Mouse (Mus musculus) midbrain, embryonic 13.5 days (tissue): ENCODE measurements at regions not wholly inside any gene's neighbourhood (a gene's known extent, or its start where the extent isn't known, plus 50 kb on each side); places are given as distances from the start of the nearest gene placed in this dataset.
"Not testable (repeated sequence)": the region's sequence is repeated elsewhere in the genome, so short reads cannot be mapped to it uniquely, and the experiment has no call there.

Experiments used
- ATAC-seq: fragments of 200-750 bp; cut with Nextera tagmentation; 2 replicates; pipeline ENCODE4 v1.8.0; 2017; ENCODE audit warnings: mild to moderate bottlenecking, moderate TSS enrichment, moderate library complexity
- H3K27ac ChIP-seq: fragments of 300-500 bp; sonication (generic); 2 replicates; pipeline ENCODE4 v1.5.1; 2015; ENCODE audit warnings: inconsistent platforms, mild to moderate bottlenecking, moderate library complexity
- H3K27me3 ChIP-seq: fragments of 300-500 bp; sonication (generic); 2 replicates; pipeline ENCODE4 v1.6.1; 2015; ENCODE audit warnings: mild to moderate bottlenecking, inconsistent platforms
- H3K36me3 ChIP-seq: fragments of 300-500 bp; sonication (generic); 2 replicates; pipeline ENCODE4 v1.6.1; 2015; ENCODE audit warnings: mild to moderate bottlenecking, inconsistent platforms
- H3K4me1 ChIP-seq: fragments of 300-500 bp; sonication (generic); replicated peaks from 2 replicates; pipeline ENCODE4 v1.6.1; 2015; ENCODE audit warnings: inconsistent platforms
- H3K4me2 ChIP-seq: fragments of 300-500 bp; sonication (generic); replicated peaks from 2 replicates; pipeline ENCODE4 v1.6.1; 2015; ENCODE audit warnings: moderate library complexity, mild to moderate bottlenecking, inconsistent platforms
- H3K4me3 ChIP-seq: fragments of 300-500 bp; sonication (generic); replicated peaks from 2 replicates; pipeline ENCODE4 v1.5.1; 2015; ENCODE audit warnings: mild to moderate bottlenecking, inconsistent platforms
- H3K9ac ChIP-seq: fragments of 300-500 bp; sonication (generic); replicated peaks from 2 replicates; pipeline ENCODE4 v1.6.1; 2015; ENCODE audit warnings: mild to moderate bottlenecking, inconsistent platforms
- H3K9me3 ChIP-seq: fragments of 300-500 bp; sonication (generic); 2 replicates; pipeline ENCODE4 v1.6.1; 2016; ENCODE audit warnings: mild to moderate bottlenecking, inconsistent platforms
- WGBS: fragments of 180-500 bp; shearing (Covaris S2); methylation state at CpG from one replicate; pipeline ENCODE4 v1.1.7; 2015; 5-methylcytosine and 5-hydroxymethylcytosine counted together

DNA sequence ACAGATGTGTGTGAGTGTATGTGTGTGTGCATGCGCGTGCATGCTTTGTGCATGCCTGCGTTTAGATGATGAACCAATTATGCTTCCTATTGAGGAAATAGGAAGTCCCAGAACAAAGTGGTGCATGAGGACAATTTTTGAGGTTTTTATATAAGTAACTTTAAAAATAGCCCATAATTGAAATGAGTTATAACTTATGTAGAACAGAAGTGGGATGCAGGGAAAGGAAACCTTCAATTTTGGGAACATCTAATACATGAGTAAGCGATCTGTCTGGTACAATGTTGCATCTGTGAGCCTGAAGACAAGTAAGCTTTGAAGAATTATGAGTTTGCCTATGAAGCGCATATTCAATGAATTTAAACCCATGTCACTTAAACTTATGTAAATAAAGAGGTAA lies 145.4 kb upstream of the Edil3 start:
- no peak overlapping the region for H3K27ac ChIP-seq
- WGBS: 95% methylated on average over 5 of the region's 5 CpGs
- no peak overlapping the region for H3K4me3 ChIP-seq
- H3K27me3 ChIP-seq: no peaks in the 10 kb centered on the region
- no peaks in the 10 kb centered on the region for H3K4me1 ChIP-seq
- no peak for ATAC-seq
- H3K36me3 ChIP-seq: no peaks in the 10 kb centered on the region
- H3K4me2 ChIP-seq: no peak overlapping the region
- H3K9ac ChIP-seq: no peak overlapping the region
- no peaks in the 10 kb centered on the region for H3K9me3 ChIP-seq

DNA sequence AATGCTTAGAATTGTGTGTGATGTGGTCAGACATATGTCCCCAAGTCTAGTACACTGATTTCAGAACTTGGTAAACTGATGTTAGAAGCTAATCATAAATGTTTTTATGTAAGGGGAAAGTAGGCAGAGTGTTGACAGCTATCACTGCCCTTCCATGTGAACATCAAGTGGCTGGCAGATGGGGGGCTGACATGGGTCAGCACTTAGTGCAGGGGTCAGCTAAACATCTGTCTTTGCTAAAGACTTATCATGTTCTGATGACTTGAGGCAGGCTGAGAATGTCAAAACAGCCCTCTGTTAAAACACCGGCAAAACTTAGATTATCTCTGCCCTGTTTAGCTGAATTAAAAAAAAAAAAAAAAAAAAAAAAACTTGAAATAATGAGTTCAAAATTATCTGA lies 116.7 kb upstream of the Edil3 start:
- H3K27me3 ChIP-seq: no peaks in the 10 kb centered on the region
- no peak overlapping the region for H3K4me2 ChIP-seq
- WGBS: 63% methylated on average over 1 of the region's 1 CpGs
- no peaks in the 10 kb centered on the region for H3K4me1 ChIP-seq
- H3K36me3 ChIP-seq: no peaks in the 10 kb centered on the region
- no peaks in the 10 kb centered on the region for H3K9me3 ChIP-seq
- no peak overlapping the region for H3K27ac ChIP-seq
- no peak overlapping the region for H3K4me3 ChIP-seq
- no peak overlapping the region for H3K9ac ChIP-seq
- ATAC-seq: no peak

DNA sequence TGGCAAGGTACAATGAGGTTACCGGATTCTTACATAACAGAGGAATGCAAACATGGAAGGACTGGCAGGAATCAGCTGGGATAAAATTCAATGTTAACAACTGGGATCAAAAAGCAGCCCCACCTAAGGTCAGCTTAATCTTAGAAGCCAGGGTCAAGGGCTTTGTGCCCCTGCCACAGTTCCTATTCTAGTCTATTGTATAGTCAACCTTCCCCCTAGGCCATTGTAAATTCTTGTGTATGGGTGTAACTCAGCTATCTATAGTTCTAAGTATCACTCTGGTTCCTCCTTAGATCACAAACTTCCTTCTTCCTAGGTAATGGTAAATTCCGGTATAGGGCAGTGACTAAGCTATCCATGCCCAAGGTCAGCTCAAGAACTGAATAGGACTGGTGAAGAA lies 91.6 kb upstream of the Edil3 start:
- not testable (repeated sequence) for H3K4me3 ChIP-seq, H3K9me3 ChIP-seq, ATAC-seq, H3K27me3 ChIP-seq, H3K9ac ChIP-seq, H3K4me1 ChIP-seq, H3K27ac ChIP-seq, H3K36me3 ChIP-seq, H3K4me2 ChIP-seq
- 92% methylated on average over 2 of the region's 2 CpGs for WGBS

DNA sequence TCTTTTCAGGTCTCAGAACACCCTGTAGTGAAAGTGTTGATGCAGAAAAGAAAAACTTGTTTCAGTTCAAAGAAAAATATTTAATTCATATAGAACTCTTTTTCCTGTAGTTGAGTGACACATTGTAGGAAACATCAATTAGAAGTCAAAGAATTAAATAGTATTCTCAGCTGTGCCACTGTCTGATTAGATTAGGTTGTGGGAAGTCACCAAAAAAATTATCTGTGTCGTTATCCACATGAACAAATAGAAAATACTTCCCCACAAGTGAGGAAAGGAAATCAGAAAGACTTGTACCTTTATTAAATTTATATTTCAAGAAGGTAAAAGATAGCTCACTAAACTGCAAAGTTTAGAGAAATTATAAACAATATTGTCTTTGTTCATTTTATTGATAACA lies 71.4 kb upstream of the Edil3 start:
- WGBS: 63% methylated on average over 1 of the region's 1 CpGs
- no peak overlapping the region for H3K4me2 ChIP-seq
- no peaks in the 10 kb centered on the region for H3K27me3 ChIP-seq
- ATAC-seq: no peak
- H3K4me3 ChIP-seq: no peak overlapping the region
- H3K4me1 ChIP-seq: no peaks in the 10 kb centered on the region
- no peaks in the 10 kb centered on the region for H3K9me3 ChIP-seq
- no peaks in the 10 kb centered on the region for H3K36me3 ChIP-seq
- H3K9ac ChIP-seq: no peak overlapping the region
- H3K27ac ChIP-seq: no peak overlapping the region
